Mouse (Mus musculus) liver, postnatal 0 days (tissue): ENCODE measurements around the gene Foxa1.

Experiments used
- CTCF ChIP-seq: sonication (generic); IDR thresholded peaks from 2 replicates; pipeline ENCODE4 v1.5.1; 2016; ENCODE audit warnings: antibody characterized with exemption, low read depth
- EP300 ChIP-seq: IDR thresholded peaks from 2 replicates; pipeline ENCODE4 v1.6.1; 2016; ENCODE audit warnings: antibody characterized with exemption, low read depth, mild to moderate bottlenecking

- TF ChIP-seq CTCF (no peak), EP300 (no peak)
These were observed 8.7 kb downstream of the Foxa1 start for GRCm38 (mm10) chr12:57537791-57538587.
